Comparison of ENCODE assay signal across 15 mouse cellular contexts in genomic region chr2:136993116-136993515, GRCm38 (mm10).
"Had no signal": no experiment of that assay in that cellular context is flagged by ENCODE, and none has a peak within 500 bp of the region (broad histone marks: within the 10 kb centered on the region; RNA-seq: fewer than 3 reads in every experiment).

No protein-coding gene starts in this region.

- H3K9ac ChIP-seq: liver, embryonic 14.5 days; lung, embryonic 14.5 days; midbrain, embryonic 12.5 days; neural tube, embryonic 12.5 days had no signal

- H3K36me3 ChIP-seq: midbrain, embryonic 10.5 days; midbrain, embryonic 12.5 days; neural tube, embryonic 12.5 days had no signal

- H3K4me1 ChIP-seq: neural tube, embryonic 12.5 days had no signal

- H3K27ac ChIP-seq: liver, embryonic 14.5 days; midbrain, embryonic 10.5 days; midbrain, embryonic 12.5 days; neural tube, embryonic 12.5 days had no signal

- DNase-seq: lung, embryonic 14.5 days; lung, postnatal 10 days; lung, postnatal 4 days; midbrain, embryonic 14.5 days; right cerebral cortex, postnatal 14 days; right cerebral cortex, postnatal 4 days; spleen, adult 18-20 months; thymus, adult 18-20 months; thymus, postnatal 14 days; thymus, postnatal 36 days had no signal

- H3K4me2 ChIP-seq: lung, embryonic 14.5 days; midbrain, embryonic 12.5 days; neural tube, embryonic 12.5 days had no signal

- H3K27me3 ChIP-seq: midbrain, embryonic 12.5 days; neural tube, embryonic 12.5 days had no signal

- H3K4me3 ChIP-seq: midbrain, embryonic 10.5 days; midbrain, embryonic 12.5 days; neural tube, embryonic 12.5 days had no signal

- H3K9me3 ChIP-seq: midbrain, embryonic 10.5 days; midbrain, embryonic 12.5 days; neural tube, embryonic 12.5 days had no signal

- ATAC-seq: midbrain, embryonic 16.5 days had no signal
